Mouse (Mus musculus) limb, embryonic 10.5 days (tissue): ENCODE data around the gene Bpnt1. TPM values are rescaled to one million over a fixed set of nuclear protein-coding genes. Genes with fewer than 3 reads are reported as not detected.

ENCODE experiments used
- DNase-seq: peaks from one replicate; pipeline ENCODE4 v3.0.0-alpha.2; 2017; ENCODE audit warnings: low spot score
- H3K27ac ChIP-seq: fragments of 300-500 bp; sonication (generic); 2 replicates; pipeline ENCODE4 v1.5.1; 2016; ENCODE audit warnings: mild to moderate bottlenecking
- H3K27me3 ChIP-seq: fragments of 300-500 bp; sonication (generic); 2 replicates; pipeline ENCODE4 v1.6.1; 2016; ENCODE audit warnings: low read depth, mild to moderate bottlenecking; ENCODE audit not compliant: poor library complexity, severe bottlenecking
- H3K36me3 ChIP-seq: fragments of 300-500 bp; sonication (generic); 2 replicates; pipeline ENCODE4 v1.6.1; 2016; ENCODE audit warnings: mild to moderate bottlenecking, moderate library complexity
- H3K4me1 ChIP-seq: fragments of 300-500 bp; sonication (generic); 2 replicates; pipeline ENCODE4 v1.6.1; 2016
- H3K4me3 ChIP-seq: fragments of 300-500 bp; sonication (generic); 2 replicates; pipeline ENCODE4 v1.5.1; 2016; ENCODE audit warnings: mild to moderate bottlenecking, moderate library complexity
- H3K9me3 ChIP-seq: fragments of 300-500 bp; sonication (generic); replicated peaks from 2 replicates; pipeline ENCODE4 v1.6.1; 2016; ENCODE audit warnings: mild to moderate bottlenecking
- WGBS: fragments of 180-500 bp; shearing (Covaris S2); methylation state at CpG from one replicate; pipeline ENCODE4 v1.1.7; 2016; 5-methylcytosine and 5-hydroxymethylcytosine counted together
- polyA plus RNA-seq: library from polyadenylated mRNA; unstranded; fragments of >200 nt; fragmentation: Nextera tagmentation; extraction: Ambion mirVana; gene quantifications from 2 replicates; pipeline ENCODE4 v1.2.1, GENCODE M21; 2016

The Bpnt1 gene
- 30.6 and 38.7 TPM in 2 replicates for polyA plus RNA-seq

- WGBS, result under 1% methylated on average over 32 of the region's 32 CpGs
Observed at GRCm38 (mm10) chr1:185331983-185332430, at the start of gene Bpnt1. Bpnt1 (plus strand) TSS chr1:185332149.

GRCm38 (mm10) chr1:185282846-185283245 lies 49.1 kb upstream of the Bpnt1 start:
- Histone ChIP-seq H3K27me3 (no peaks in the 10 kb centered on the region), H3K4me1 (no peaks in the 10 kb centered on the region), H3K9me3 (no peaks in the 10 kb centered on the region), H3K4me3 (no peak overlapping the region), H3K36me3 (peaks cover 92% of the 10 kb centered on the region), H3K27ac (no peak overlapping the region)
- 96% methylated on average over 11 of the region's 11 CpGs for WGBS
- no peak for DNase-seq

More at GRCm38 (mm10) chr1:185331983-185332430, at the start of gene Bpnt1:
- H3K36me3 ChIP-seq, result peaks cover 3% of the 10 kb centered on the region
- peak within 1 kb of the TSS; percentile 85 for H3K27ac ChIP-seq
- H3K4me3 ChIP-seq, result peak within 1 kb of the TSS; percentile 68
- no peaks in the 10 kb centered on the region for H3K9me3 ChIP-seq
- H3K4me1 ChIP-seq, result peaks cover 18% of the 10 kb centered on the region
- H3K27me3 ChIP-seq, result no peaks in the 10 kb centered on the region
- peak; percentile 90 for DNase-seq

GRCm38 (mm10) chr1:185283247-185283646 lies 48.7 kb upstream of the Bpnt1 start:
- DNase-seq, result no peak
- Histone ChIP-seq H3K27ac (no peak overlapping the region), H3K27me3 (no peaks in the 10 kb centered on the region), H3K9me3 (no peaks in the 10 kb centered on the region), H3K36me3 (peaks cover 91% of the 10 kb centered on the region), H3K4me3 (no peak overlapping the region), H3K4me1 (no peaks in the 10 kb centered on the region)
- WGBS, result 94% methylated on average over 15 of the region's 15 CpGs

- H3K9me3 ChIP-seq, result no peaks in the 10 kb centered on the region
- no peaks in the 10 kb centered on the region for H3K27me3 ChIP-seq
- no peak overlapping the region for H3K4me3 ChIP-seq
- H3K4me1 ChIP-seq, result no peaks in the 10 kb centered on the region
- no peak for DNase-seq
- H3K36me3 ChIP-seq, result peaks cover 80% of the 10 kb centered on the region
- 92% methylated on average over 4 of the region's 4 CpGs for WGBS
- no peak overlapping the region for H3K27ac ChIP-seq
Observed at GRCm38 (mm10) chr1:185284740-185285139, 47.2 kb upstream of the Bpnt1 start.

GRCm38 (mm10) chr1:185285171-185285570 lies 46.8 kb upstream of the Bpnt1 start:
- no peak overlapping the region for H3K27ac ChIP-seq
- WGBS, result 96% methylated on average over 4 of the region's 4 CpGs
- H3K4me1 ChIP-seq, result no peaks in the 10 kb centered on the region
- peaks cover 81% of the 10 kb centered on the region for H3K36me3 ChIP-seq
- H3K4me3 ChIP-seq, result no peak overlapping the region
- DNase-seq, result no peak
- no peaks in the 10 kb centered on the region for H3K27me3 ChIP-seq
- H3K9me3 ChIP-seq, result no peaks in the 10 kb centered on the region

- Histone ChIP-seq H3K4me3 (no peak overlapping the region), H3K27me3 (no peaks in the 10 kb centered on the region), H3K36me3 (peaks cover 87% of the 10 kb centered on the region), H3K27ac (no peak overlapping the region), H3K4me1 (no peaks in the 10 kb centered on the region; the same call in 1 of the 2 replicates), H3K9me3 (no peaks in the 10 kb centered on the region)
- 93% methylated on average over 20 of the region's 20 CpGs for WGBS
- DNase-seq, result no peak
Observed at GRCm38 (mm10) chr1:185287066-185287465, 44.9 kb upstream of the Bpnt1 start.

- Histone ChIP-seq H3K27ac (no peak overlapping the region), H3K9me3 (no peaks in the 10 kb centered on the region), H3K4me1 (no peaks in the 10 kb centered on the region; the same call in 1 of the 2 replicates), H3K36me3 (peaks cover 87% of the 10 kb centered on the region), H3K4me3 (no peak overlapping the region), H3K27me3 (no peaks in the 10 kb centered on the region)
- no peak for DNase-seq
- WGBS, result 94% methylated on average over 5 of the region's 5 CpGs
Observed at GRCm38 (mm10) chr1:185289231-185289630, 42.7 kb upstream of the Bpnt1 start.

GRCm38 (mm10) chr1:185291336-185291735 lies 40.6 kb upstream of the Bpnt1 start:
- H3K27me3 ChIP-seq, result no peaks in the 10 kb centered on the region
- H3K4me1 ChIP-seq, result no peaks in the 10 kb centered on the region; the same call in 1 of the 2 replicates
- peaks cover 88% of the 10 kb centered on the region for H3K36me3 ChIP-seq
- no peak overlapping the region for H3K27ac ChIP-seq
- DNase-seq, result no peak
- 88% methylated on average over 4 of the region's 4 CpGs for WGBS
- no peaks in the 10 kb centered on the region for H3K9me3 ChIP-seq
- no peak overlapping the region for H3K4me3 ChIP-seq

- Histone ChIP-seq H3K4me1 (no peaks in the 10 kb centered on the region; the same call in 1 of the 2 replicates), H3K9me3 (no peaks in the 10 kb centered on the region), H3K4me3 (no peak overlapping the region), H3K27ac (no peak overlapping the region), H3K27me3 (no peaks in the 10 kb centered on the region), H3K36me3 (peaks cover 88% of the 10 kb centered on the region)
- DNase-seq, result no peak
- WGBS, result 91% methylated on average over 10 of the region's 10 CpGs
Observed at GRCm38 (mm10) chr1:185292646-185293360, 39.1 kb upstream of the Bpnt1 start.

- no peaks in the 10 kb centered on the region for H3K4me1 ChIP-seq
- peaks cover 85% of the 10 kb centered on the region for H3K36me3 ChIP-seq
- H3K4me3 ChIP-seq, result no peak overlapping the region
- DNase-seq, result no peak
- H3K9me3 ChIP-seq, result no peaks in the 10 kb centered on the region
- WGBS, result 94% methylated on average over 7 of the region's 7 CpGs
- H3K27me3 ChIP-seq, result no peaks in the 10 kb centered on the region
- H3K27ac ChIP-seq, result no peak overlapping the region
Observed at GRCm38 (mm10) chr1:185296850-185297249, 35.1 kb upstream of the Bpnt1 start.

- peaks cover 83% of the 10 kb centered on the region for H3K36me3 ChIP-seq
- no peak for DNase-seq
Observed at GRCm38 (mm10) chr1:185298496-185298895, 33.5 kb upstream of the Bpnt1 start.

GRCm38 (mm10) chr1:185302816-185303215 lies 29.1 kb upstream of the Bpnt1 start:
- H3K4me3 ChIP-seq, result no peak overlapping the region
- WGBS, result 95% methylated on average over 6 of the region's 6 CpGs
- H3K9me3 ChIP-seq, result no peaks in the 10 kb centered on the region
- H3K4me1 ChIP-seq, result no peaks in the 10 kb centered on the region
- no peaks in the 10 kb centered on the region for H3K27me3 ChIP-seq
- no peak for DNase-seq
- H3K27ac ChIP-seq, result no peak overlapping the region
- peaks cover 59% of the 10 kb centered on the region for H3K36me3 ChIP-seq

More at GRCm38 (mm10) chr1:185298496-185298895, 33.5 kb upstream of the Bpnt1 start:
- no peak overlapping the region for H3K4me3 ChIP-seq
- no peaks in the 10 kb centered on the region for H3K27me3 ChIP-seq
- 92% methylated on average over 8 of the region's 8 CpGs for WGBS
- H3K4me1 ChIP-seq, result no peaks in the 10 kb centered on the region
- H3K9me3 ChIP-seq, result no peaks in the 10 kb centered on the region
- no peak overlapping the region for H3K27ac ChIP-seq

GRCm38 (mm10) chr1:185306836-185307235 lies 25.1 kb upstream of the Bpnt1 start:
- Histone ChIP-seq H3K27ac (no peak overlapping the region), H3K4me1 (no peaks in the 10 kb centered on the region), H3K36me3 (peaks cover 55% of the 10 kb centered on the region), H3K4me3 (no peak overlapping the region), H3K27me3 (no peaks in the 10 kb centered on the region), H3K9me3 (no peaks in the 10 kb centered on the region)
- 98% methylated on average over 12 of the region's 12 CpGs for WGBS
- no peak for DNase-seq
